In the genomic region with DNA sequence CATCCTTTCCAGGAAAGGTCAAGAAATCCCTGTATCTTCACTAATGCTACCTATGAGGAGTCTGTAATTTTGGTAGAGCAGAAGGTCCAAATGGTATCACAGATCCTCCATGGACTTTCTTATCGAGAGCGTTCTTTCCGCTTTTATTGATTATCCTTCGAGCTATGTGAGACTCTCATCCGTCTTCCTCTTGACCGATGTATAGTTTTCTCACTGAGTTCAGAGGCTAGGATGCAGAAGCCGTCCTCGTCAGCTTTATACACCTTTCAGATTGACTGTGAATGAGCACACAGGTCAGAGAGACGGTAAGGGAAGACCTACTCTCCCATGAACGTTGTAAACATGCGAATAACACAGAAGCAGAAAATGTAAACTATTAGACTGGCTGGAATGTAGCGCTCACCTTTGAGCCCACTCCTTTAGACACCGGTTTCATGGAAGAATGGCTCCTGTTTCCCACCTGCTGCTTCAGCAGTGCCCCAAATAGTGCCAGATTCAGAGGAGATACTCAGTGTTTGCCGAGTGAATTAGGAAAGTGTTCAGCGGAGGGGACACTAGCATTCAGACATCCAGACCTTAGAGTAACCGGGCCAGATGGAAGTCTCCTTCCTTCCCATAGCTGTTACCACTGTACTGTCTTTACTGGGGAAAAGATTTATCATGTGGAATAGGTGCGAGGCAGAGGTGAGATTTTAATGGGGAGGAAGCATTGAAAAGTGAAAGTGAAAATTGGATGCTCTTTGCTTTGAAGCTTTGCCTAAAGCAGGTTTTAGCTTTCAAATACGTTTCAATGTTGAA, we compare ENCODE assay signal across 10 mouse cellular contexts. TPM values are rescaled to one million over a fixed set of nuclear protein-coding genes. Genes with fewer than 3 reads are reported as not detected.
DNase-seq lines count a peak whose midpoint lies in the region; ATAC-seq and TF ChIP-seq lines count a peak whose summit lies in the region.
"Had no signal": no experiment of that assay in that cellular context is flagged by ENCODE, and none has a peak within 500 bp of the region (broad histone marks: within the 10 kb centered on the region; RNA-seq: fewer than 3 reads in every experiment).

No protein-coding gene starts in this region.

- H3K9ac ChIP-seq in heart, embryonic 15.5 days: no peak overlapping the region
- no peak overlapping the region; the same call in 1 of the 2 replicates for H3K9ac ChIP-seq in liver, embryonic 14.5 days (replicated peaks)
- H3K9ac ChIP-seq: heart, embryonic 12.5 days had no signal

- no peak for TF ChIP-seq EP300 in liver, embryonic 14.5 days (IDR thresholded peaks at IDR 0.05; ENCODE audit: low read depth)

- no peaks in the 10 kb centered on the region for H3K9me3 ChIP-seq in heart, embryonic 15.5 days (replicated peaks)
- no peaks in the 10 kb centered on the region for H3K9me3 ChIP-seq in liver, embryonic 14.5 days (ENCODE audit: control insufficient read depth, low read length)
- H3K9me3 ChIP-seq: heart, embryonic 12.5 days had no signal

- WGBS in heart, embryonic 15.5 days: 79% methylated on average over 18 of the region's 18 CpGs
- 66% methylated on average over 18 of the region's 18 CpGs for WGBS in liver, embryonic 14.5 days (ENCODE audit: insufficient replicate concordance)

- H3K4me3 ChIP-seq in heart, embryonic 15.5 days: peak overlapping the region; percentile 22
- H3K4me3 ChIP-seq in liver, embryonic 14.5 days (ENCODE audit: insufficient read depth in 1 of 2, low read depth in 2 of 2, low read length in 2 of 2): peak overlapping the region in 1 of 2 experiments; percentile 15; a peak in 1 of 4 replicates
- H3K4me3 ChIP-seq: heart, embryonic 12.5 days had no signal

- H3K4me2 ChIP-seq in heart, embryonic 15.5 days: peak overlapping the region; percentile 33; the same call in 1 of the 2 replicates
- H3K4me2 ChIP-seq in liver, embryonic 14.5 days (ENCODE audit: low read depth): peak overlapping the region; percentile 37
- H3K4me2 ChIP-seq: heart, embryonic 12.5 days had no signal

- H3K27ac ChIP-seq in heart, embryonic 15.5 days: no peak overlapping the region
- no peak overlapping the region for H3K27ac ChIP-seq in liver, embryonic 14.5 days

- no peaks in the 10 kb centered on the region for H3K27me3 ChIP-seq in heart, embryonic 15.5 days
- no peaks in the 10 kb centered on the region for H3K27me3 ChIP-seq in liver, embryonic 14.5 days (ENCODE audit: control insufficient read depth, insufficient read depth, low read length)
- H3K27me3 ChIP-seq: heart, embryonic 12.5 days had no signal

- no peak for ATAC-seq in heart, embryonic 15.5 days (replicated peaks; ENCODE audit: insufficient number of reproducible peaks, insufficient read depth, low FRiP score, low read depth)
- no peak for ATAC-seq in liver, embryonic 14.5 days (ENCODE audit: insufficient read depth)

- peaks cover 6% of the 10 kb centered on the region for H3K4me1 ChIP-seq in heart, embryonic 15.5 days (replicated peaks)
- peaks cover 9 to 13% of the 10 kb centered on the region in 2 experiments for H3K4me1 ChIP-seq in liver, embryonic 14.5 days (replicated peaks; ENCODE audit: control insufficient read depth in 2 of 2, insufficient read depth in 2 of 2, low read length in 1 of 2)

- no peak for DNase-seq in heart, postnatal 4 days
- peak; percentile 42 for DNase-seq in 416B (ENCODE audit: low read depth)
- peak; percentile 55 for DNase-seq in MEL-GATA-1-ER (ENCODE audit: extremely low read depth, low read depth)
- DNase-seq in liver, embryonic 14.5 days (ENCODE audit: low read depth in 3 of 3, low spot score in 3 of 3): no peak
- no peak for DNase-seq in urinary bladder, postnatal 14 days (ENCODE audit: low spot score)
- no peak for DNase-seq in kidney, adult 11 months
- DNase-seq in kidney, adult 8-10 months: no peak

- H3K36me3 ChIP-seq in heart, embryonic 15.5 days: no peaks in the 10 kb centered on the region
- H3K36me3 ChIP-seq in liver, embryonic 14.5 days (replicated peaks; ENCODE audit: control insufficient read depth, insufficient read depth, low read depth): no peaks in the 10 kb centered on the region
- H3K36me3 ChIP-seq: heart, embryonic 12.5 days had no signal

- no peak for TF ChIP-seq CTCF in liver, embryonic 14.5 days (IDR thresholded peaks at IDR 0.05; ENCODE audit: low read depth)

RNA-seq across cellular contexts. Expression of gene Cd274, which starts 4.2 kb away (rescaled TPM):
- polyA plus RNA-seq in heart, embryonic 15.5 days (2015; fragmentation: Nextera tagmentation; extraction: Ambion mirVana): 0.48 and 3.0 TPM in 2 replicates
- under 1 TPM; 0.60 to 0.65 TPM for total RNA-seq in heart, postnatal 4 days (2021)
- 0.65 and 0.75 TPM in 2 replicates for polyA plus RNA-seq in liver, embryonic 14.5 days (2012; rRNA removed)
- polyA plus RNA-seq in liver, embryonic 14.5 days (2014; fragmentation: Nextera tagmentation; extraction: Ambion mirVana): 0.10 and 0.67 TPM in 2 replicates

RNA-seq across cellular contexts. Expression of gene Plgrkt, which starts 4.3 kb away (rescaled TPM):
- polyA plus RNA-seq in heart, embryonic 15.5 days (2015; fragmentation: Nextera tagmentation; extraction: Ambion mirVana): 49.2 and 68.9 TPM in 2 replicates
- 10 to 100 TPM; 29.8 to 30.6 TPM for total RNA-seq in heart, postnatal 4 days (2021)
- polyA plus RNA-seq in liver, embryonic 14.5 days (2012; rRNA removed): 14.0 and 21.9 TPM in 2 replicates
- 26.2 and 28.3 TPM in 2 replicates for polyA plus RNA-seq in liver, embryonic 14.5 days (2014; fragmentation: Nextera tagmentation; extraction: Ambion mirVana)

RNA-seq across cellular contexts. Expression of gene Rln1, which starts 37.0 kb away (rescaled TPM):
- 0.18 TPM in 1 of 2 replicates, not detected in the other for polyA plus RNA-seq in heart, embryonic 15.5 days (2015; fragmentation: Nextera tagmentation; extraction: Ambion mirVana)
- under 1 TPM in 1 of 2 experiments, not detected in 1; 0.50 TPM for total RNA-seq in heart, postnatal 4 days (2021)
- not detected in 2 replicates for polyA plus RNA-seq in liver, embryonic 14.5 days (2012; rRNA removed)
- polyA plus RNA-seq in liver, embryonic 14.5 days (2014; fragmentation: Nextera tagmentation; extraction: Ambion mirVana): not detected in 2 replicates

RNA-seq across cellular contexts. Expression of gene Pdcd1lg2, which starts 39.2 kb away (rescaled TPM):
- polyA plus RNA-seq in heart, embryonic 15.5 days (2015; fragmentation: Nextera tagmentation; extraction: Ambion mirVana): 0.22 TPM in 1 of 2 replicates, not detected in the other
- total RNA-seq in heart, postnatal 4 days (2021): not detected
- 0.02 TPM in 1 of 2 replicates, not detected in the other for polyA plus RNA-seq in liver, embryonic 14.5 days (2012; rRNA removed)
- not detected in 2 replicates for polyA plus RNA-seq in liver, embryonic 14.5 days (2014; fragmentation: Nextera tagmentation; extraction: Ambion mirVana)
- total RNA-seq: layer of hippocampus, postnatal 36 days had no signal
- polyA plus RNA-seq: heart, embryonic 12.5 days had no signal

RNA-seq across cellular contexts. Expression of gene Insl6, which starts 46.3 kb away (rescaled TPM):
- 3.6 and 4.0 TPM in 2 replicates for polyA plus RNA-seq in heart, embryonic 15.5 days (2015; fragmentation: Nextera tagmentation; extraction: Ambion mirVana)
- total RNA-seq in heart, postnatal 4 days (2021): under 1 TPM; 0.41 to 0.81 TPM
- polyA plus RNA-seq in liver, embryonic 14.5 days (2012; rRNA removed): 0.36 and 0.45 TPM in 2 replicates
- polyA plus RNA-seq in liver, embryonic 14.5 days (2014; fragmentation: Nextera tagmentation; extraction: Ambion mirVana): 0.76 and 1.2 TPM in 2 replicates
- total RNA-seq: layer of hippocampus, postnatal 36 days had no signal

Comparison
In these comparisons a context has a peak if more than half of its experiments do, and no peak if none do; other contexts are left out.
1. DNase-seq: peak in 416B (single experiment) and MEL-GATA-1-ER (single experiment); none in heart, postnatal 4 days (single experiment), liver, embryonic 14.5 days (0 of 3), urinary bladder, postnatal 14 days (single experiment), kidney, adult 11 months (single experiment) and kidney, adult 8-10 months (0 of 2).